Mouse (Mus musculus): ENCODE measurements around the gene Lhx5. TPM values are rescaled to one million over a fixed set of nuclear protein-coding genes. Genes with fewer than 3 reads are reported as not detected.

The Lhx5 gene
- polyA plus RNA-seq, 1 experiment, result 0.03 TPM

DNA sequence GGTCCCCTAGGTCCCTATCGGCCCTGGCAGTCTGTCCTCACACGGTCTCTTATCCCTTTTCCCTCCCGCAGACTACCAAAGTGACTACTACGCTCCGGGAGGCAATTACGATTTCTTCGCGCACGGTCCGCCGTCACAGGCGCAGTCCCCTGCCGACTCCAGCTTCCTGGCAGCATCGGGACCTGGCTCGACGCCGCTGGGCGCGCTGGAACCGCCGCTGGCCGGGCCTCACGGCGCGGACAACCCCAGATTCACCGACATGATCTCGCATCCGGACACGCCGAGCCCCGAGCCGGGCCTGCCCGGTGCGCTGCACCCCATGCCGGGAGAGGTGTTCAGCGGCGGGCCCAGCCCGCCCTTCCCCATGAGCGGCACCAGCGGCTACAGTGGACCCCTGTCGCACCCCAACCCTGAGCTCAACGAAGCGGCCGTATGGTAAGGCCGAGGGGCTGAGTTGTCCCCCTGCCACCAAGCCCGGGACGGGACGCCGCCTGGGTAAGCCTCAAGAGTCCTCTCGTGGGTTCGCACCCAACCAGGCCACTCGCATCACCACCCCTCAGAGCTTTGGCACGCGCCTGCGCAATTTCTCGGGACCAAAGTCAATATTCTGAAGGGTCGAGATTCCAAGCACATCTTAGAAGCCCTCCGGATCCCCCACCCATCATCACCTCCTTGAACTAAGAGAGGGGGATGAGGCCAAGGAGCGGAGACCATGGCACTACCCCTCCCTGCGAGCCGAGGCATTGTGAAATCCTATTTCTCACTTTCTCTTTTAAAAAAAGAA, 8.6 kb downstream of the Lhx5 start:
- Histone ChIP-seq H3K27me3 (ENCODE audit: control insufficient read depth, insufficient read depth, low read length) (peaks cover 35% of the 10 kb centered on the region), H3K4me3 (ENCODE audit: control insufficient read depth, insufficient read depth, low read length) (no peak overlapping the region), H3K36me3 (ENCODE audit: control insufficient read depth, insufficient read depth, low read length) (no peaks in the 10 kb centered on the region), H3K4me1 (replicated peaks; ENCODE audit: control insufficient read depth, insufficient read depth, low read length) (no peaks in the 10 kb centered on the region), H3K27ac (ENCODE audit: control insufficient read depth, insufficient read depth, low read length) (no peak overlapping the region)
- no peak for TF ChIP-seq CTCF (IDR thresholded peaks at IDR 0.05; ENCODE audit: borderline replicate concordance, control insufficient read depth, extremely low read depth, insufficient read depth, low read length, poor library complexity)
- TF ChIP-seq POLR2A (IDR thresholded peaks at IDR 0.05; ENCODE audit: control insufficient read depth, extremely low read depth, insufficient read depth, low read length, poor library complexity), result no peak
- DNase-seq, result no peak
- 4% methylated on average over 61 of the region's 61 CpGs for WGBS

- Histone ChIP-seq H3K27me3 (ENCODE audit: control insufficient read depth, insufficient read depth, low read length) (peaks cover 28% of the 10 kb centered on the region), H3K4me1 (replicated peaks; ENCODE audit: control insufficient read depth, insufficient read depth, low read length) (no peaks in the 10 kb centered on the region), H3K4me3 (ENCODE audit: control insufficient read depth, insufficient read depth, low read length) (no peak overlapping the region), H3K27ac (ENCODE audit: control insufficient read depth, insufficient read depth, low read length) (no peak overlapping the region), H3K36me3 (ENCODE audit: control insufficient read depth, insufficient read depth, low read length) (no peaks in the 10 kb centered on the region)
- TF ChIP-seq POLR2A (IDR thresholded peaks at IDR 0.05; ENCODE audit: control insufficient read depth, extremely low read depth, insufficient read depth, low read length, poor library complexity) (no peak), CTCF (IDR thresholded peaks at IDR 0.05; ENCODE audit: borderline replicate concordance, control insufficient read depth, extremely low read depth, insufficient read depth, low read length, poor library complexity) (peak; percentile 89)
- DNase-seq, result peak; percentile 82
- 7% methylated on average over 13 of the region's 14 CpGs for WGBS
Measured at GRCm38 (mm10) chr5:120440733-120441132, 9.2 kb downstream of the Lhx5 start.

DNA sequence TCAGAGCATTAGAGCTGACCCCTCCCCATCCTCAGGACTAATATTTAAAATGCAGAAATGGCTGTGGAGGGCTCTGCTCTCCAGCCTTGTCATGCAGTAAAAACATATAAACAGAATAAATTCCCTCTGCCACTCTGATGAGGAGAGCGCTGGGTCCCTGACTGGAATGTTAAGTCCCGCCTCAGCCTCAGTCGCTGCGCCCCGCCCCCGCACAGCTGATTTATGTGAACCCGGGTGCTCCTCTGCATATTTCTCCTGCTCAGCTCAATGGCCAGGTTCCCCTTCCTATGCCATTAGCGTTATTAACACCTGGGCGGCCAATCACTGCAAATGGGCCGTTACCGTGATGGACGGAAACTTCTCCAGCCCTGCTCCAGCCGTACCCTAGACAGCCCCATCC, 15.8 kb downstream of the Lhx5 start:
- 38% methylated on average over 13 of the region's 13 CpGs for WGBS
- Histone ChIP-seq H3K4me3 (ENCODE audit: control insufficient read depth, insufficient read depth, low read length) (no peak overlapping the region), H3K36me3 (ENCODE audit: control insufficient read depth, insufficient read depth, low read length) (no peaks in the 10 kb centered on the region), H3K27ac (ENCODE audit: control insufficient read depth, insufficient read depth, low read length) (no peak overlapping the region), H3K27me3 (ENCODE audit: control insufficient read depth, insufficient read depth, low read length) (no peaks in the 10 kb centered on the region; the same call in 1 of the 2 replicates), H3K4me1 (replicated peaks; ENCODE audit: control insufficient read depth, insufficient read depth, low read length) (no peaks in the 10 kb centered on the region)
- TF ChIP-seq CTCF (IDR thresholded peaks at IDR 0.05; ENCODE audit: borderline replicate concordance, control insufficient read depth, extremely low read depth, insufficient read depth, low read length, poor library complexity) (no peak), POLR2A (IDR thresholded peaks at IDR 0.05; ENCODE audit: control insufficient read depth, extremely low read depth, insufficient read depth, low read length, poor library complexity) (no peak)
- no peak for DNase-seq

DNA sequence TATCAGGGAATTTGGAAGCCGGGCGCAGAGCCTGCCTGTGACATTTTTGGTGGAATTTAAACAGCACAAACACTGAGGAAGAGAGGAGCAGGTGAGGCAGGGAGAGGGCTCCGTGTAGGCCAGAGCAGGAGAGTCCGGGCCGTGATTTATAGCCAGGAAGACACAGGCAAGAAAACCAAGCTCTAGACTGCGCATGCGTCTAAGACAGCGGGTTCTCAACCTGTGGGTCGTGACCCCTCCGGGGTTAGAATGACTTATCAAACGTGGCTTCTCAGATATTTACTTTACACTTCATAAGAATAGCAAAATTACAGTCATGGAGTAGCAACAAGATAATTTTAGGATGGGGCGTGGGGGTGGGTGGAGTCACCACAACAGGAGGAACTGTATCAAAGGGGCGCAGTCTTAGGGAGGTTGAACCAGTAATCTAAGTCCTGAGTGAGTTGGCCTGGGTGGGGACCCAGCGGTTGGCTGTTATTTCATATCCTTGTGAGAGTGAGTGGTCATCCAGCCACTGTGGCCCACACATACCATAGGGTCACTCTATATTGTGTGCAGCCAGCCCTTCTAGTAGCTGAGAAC, 23.3 kb downstream of the Lhx5 start:
- Histone ChIP-seq H3K27ac (ENCODE audit: control insufficient read depth, insufficient read depth, low read length) (no peak overlapping the region), H3K27me3 (ENCODE audit: control insufficient read depth, insufficient read depth, low read length) (no peaks in the 10 kb centered on the region), H3K4me3 (ENCODE audit: control insufficient read depth, insufficient read depth, low read length) (no peak overlapping the region), H3K4me1 (replicated peaks; ENCODE audit: control insufficient read depth, insufficient read depth, low read length) (no peaks in the 10 kb centered on the region), H3K36me3 (ENCODE audit: control insufficient read depth, insufficient read depth, low read length) (no peaks in the 10 kb centered on the region)
- 59% methylated on average over 14 of the region's 14 CpGs for WGBS
- TF ChIP-seq CTCF (IDR thresholded peaks at IDR 0.05; ENCODE audit: borderline replicate concordance, control insufficient read depth, extremely low read depth, insufficient read depth, low read length, poor library complexity) (no peak), POLR2A (IDR thresholded peaks at IDR 0.05; ENCODE audit: control insufficient read depth, extremely low read depth, insufficient read depth, low read length, poor library complexity) (no peak)
- DNase-seq, result no peak

DNA sequence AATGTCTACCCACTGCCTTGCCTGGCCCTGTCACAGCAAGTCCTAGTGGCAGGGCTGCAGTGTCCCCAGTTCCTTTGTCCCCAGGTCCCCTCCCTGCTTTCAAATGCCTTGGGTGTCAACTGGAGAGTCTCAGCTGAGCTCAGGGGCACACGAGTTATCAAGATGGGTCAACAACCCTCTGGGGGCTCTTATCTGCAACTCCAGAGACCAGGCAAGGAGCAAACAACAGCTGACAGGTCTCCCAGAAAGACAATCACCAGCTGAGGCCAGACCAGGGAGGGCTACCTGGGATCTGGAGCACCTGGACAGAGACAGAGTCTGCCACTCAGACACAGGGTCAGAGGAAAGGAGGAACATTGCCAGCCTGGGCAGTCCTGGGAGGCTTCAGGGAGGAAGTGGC, 24.8 kb downstream of the Lhx5 start:
- no peak for TF ChIP-seq POLR2A (IDR thresholded peaks at IDR 0.05; ENCODE audit: control insufficient read depth, extremely low read depth, insufficient read depth, low read length, poor library complexity)
- no peak for TF ChIP-seq CTCF (IDR thresholded peaks at IDR 0.05; ENCODE audit: borderline replicate concordance, control insufficient read depth, extremely low read depth, insufficient read depth, low read length, poor library complexity)
- Histone ChIP-seq H3K27ac (ENCODE audit: control insufficient read depth, insufficient read depth, low read length) (no peak overlapping the region), H3K4me3 (ENCODE audit: control insufficient read depth, insufficient read depth, low read length) (no peak overlapping the region), H3K36me3 (ENCODE audit: control insufficient read depth, insufficient read depth, low read length) (no peaks in the 10 kb centered on the region), H3K27me3 (ENCODE audit: control insufficient read depth, insufficient read depth, low read length) (no peaks in the 10 kb centered on the region), H3K4me1 (replicated peaks; ENCODE audit: control insufficient read depth, insufficient read depth, low read length) (no peaks in the 10 kb centered on the region)
- 3% methylated on average over 1 of the region's 1 CpGs for WGBS
- DNase-seq, result no peak

DNA sequence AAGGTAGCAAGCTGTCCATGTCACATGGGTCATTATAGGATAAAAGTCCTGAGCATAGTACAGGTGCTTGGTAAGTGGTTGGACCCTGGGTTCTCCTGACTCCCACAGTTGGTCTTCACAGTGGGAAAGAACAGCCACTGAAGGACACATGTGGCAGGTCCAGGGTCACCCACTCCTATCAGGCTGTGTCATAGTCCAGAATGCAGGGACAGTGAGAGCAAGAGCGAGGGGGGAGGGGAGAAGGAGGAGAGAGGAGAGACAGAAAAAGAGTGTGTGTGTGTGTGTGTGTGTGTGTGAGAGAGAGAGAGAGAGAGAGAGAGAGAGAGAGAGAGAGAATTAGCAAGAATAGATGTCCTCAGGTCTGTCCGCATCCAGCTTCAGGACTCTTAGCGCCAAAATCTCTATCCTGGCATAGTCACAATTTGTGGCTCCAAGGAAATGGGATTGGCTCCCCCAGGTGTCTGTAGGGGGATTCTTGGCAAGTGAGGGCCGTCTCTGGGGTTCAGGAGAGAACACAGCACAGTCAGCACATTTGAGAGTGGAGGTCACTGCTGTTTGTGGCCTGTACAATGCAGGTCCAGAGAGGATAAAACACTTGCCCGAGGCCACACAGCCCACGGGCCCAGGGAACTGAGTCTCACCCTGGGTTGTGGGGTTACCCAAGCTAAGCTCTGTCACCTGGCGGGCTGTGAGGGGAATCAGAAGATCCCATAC, 25.5 kb downstream of the Lhx5 start:
- no peaks in the 10 kb centered on the region for H3K27me3 ChIP-seq (ENCODE audit: control insufficient read depth, insufficient read depth, low read length)

More for the DNA sequence above, 25.5 kb downstream of the Lhx5 start:
- Histone ChIP-seq H3K4me1 (replicated peaks; ENCODE audit: control insufficient read depth, insufficient read depth, low read length) (no peaks in the 10 kb centered on the region), H3K27ac (ENCODE audit: control insufficient read depth, insufficient read depth, low read length) (no peak overlapping the region), H3K36me3 (ENCODE audit: control insufficient read depth, insufficient read depth, low read length) (no peaks in the 10 kb centered on the region), H3K4me3 (ENCODE audit: control insufficient read depth, insufficient read depth, low read length) (no peak overlapping the region)
- WGBS, result 58% methylated on average over 7 of the region's 7 CpGs
- TF ChIP-seq POLR2A (IDR thresholded peaks at IDR 0.05; ENCODE audit: control insufficient read depth, extremely low read depth, insufficient read depth, low read length, poor library complexity) (no peak), CTCF (IDR thresholded peaks at IDR 0.05; ENCODE audit: borderline replicate concordance, control insufficient read depth, extremely low read depth, insufficient read depth, low read length, poor library complexity) (no peak)
- no peak for DNase-seq

All from thymus, adult 2 months (tissue).